Mouse (Mus musculus) limb, embryonic 12.5 days (tissue): ENCODE results near the gene Gjb4. TPM values are rescaled to one million over a fixed set of nuclear protein-coding genes. Genes with fewer than 3 reads are reported as not detected.
A peak's percentile ranks its signal among the peaks of the same experiment; 100 is the strongest.

Experiments
- ATAC-seq: fragments of 200-750 bp; cut with Nextera tagmentation; 2 replicates; pipeline ENCODE4 v1.8.0; 2017; ENCODE audit warnings: low read depth, moderate TSS enrichment; ENCODE audit not compliant: insufficient number of reproducible peaks, insufficient read depth, low FRiP score, low TSS enrichment
- H3K27ac ChIP-seq: fragments of 300-500 bp; sonication (generic); 2 replicates; pipeline ENCODE4 v1.5.1; 2016; ENCODE audit warnings: mild to moderate bottlenecking, moderate library complexity
- H3K27me3 ChIP-seq: fragments of 300-500 bp; sonication (generic); 2 replicates; pipeline ENCODE4 v1.6.1; 2016; ENCODE audit warnings: mild to moderate bottlenecking, moderate library complexity
- H3K36me3 ChIP-seq: fragments of 300-500 bp; sonication (generic); 2 replicates; pipeline ENCODE4 v1.6.1; 2016; ENCODE audit warnings: mild to moderate bottlenecking, moderate library complexity
- H3K4me1 ChIP-seq: fragments of 300-500 bp; sonication (generic); replicated peaks from 2 replicates; pipeline ENCODE4 v1.6.1; 2016
- H3K4me2 ChIP-seq: fragments of 300-500 bp; sonication (generic); 2 replicates; pipeline ENCODE4 v1.6.1; 2016; ENCODE audit warnings: mild to moderate bottlenecking, moderate library complexity
- H3K4me3 ChIP-seq: fragments of 300-500 bp; sonication (generic); replicated peaks from 2 replicates; pipeline ENCODE4 v1.5.1; 2016; ENCODE audit warnings: mild to moderate bottlenecking
- H3K9ac ChIP-seq: fragments of 300-500 bp; sonication (generic); replicated peaks from 2 replicates; pipeline ENCODE4 v1.6.1; 2016; ENCODE audit warnings: mild to moderate bottlenecking, moderate library complexity
- H3K9me3 ChIP-seq: fragments of 300-500 bp; sonication (generic); 2 replicates; pipeline ENCODE4 v1.6.1; 2016; ENCODE audit warnings: mild to moderate bottlenecking, moderate library complexity
- WGBS: fragments of 180-500 bp; shearing (Covaris S2); methylation state at CpG from one replicate; pipeline ENCODE4 v1.1.7; 2016; 5-methylcytosine and 5-hydroxymethylcytosine counted together
- polyA plus RNA-seq: library from polyadenylated mRNA; unstranded; fragments of >200 nt; fragmentation: Nextera tagmentation; extraction: Ambion mirVana; gene quantifications from 2 replicates; pipeline ENCODE4 v1.2.1, GENCODE M21; 2016

Gjb4 gene
- polyA plus RNA-seq, 1 experiment from 2014 or later = not detected

DNA sequence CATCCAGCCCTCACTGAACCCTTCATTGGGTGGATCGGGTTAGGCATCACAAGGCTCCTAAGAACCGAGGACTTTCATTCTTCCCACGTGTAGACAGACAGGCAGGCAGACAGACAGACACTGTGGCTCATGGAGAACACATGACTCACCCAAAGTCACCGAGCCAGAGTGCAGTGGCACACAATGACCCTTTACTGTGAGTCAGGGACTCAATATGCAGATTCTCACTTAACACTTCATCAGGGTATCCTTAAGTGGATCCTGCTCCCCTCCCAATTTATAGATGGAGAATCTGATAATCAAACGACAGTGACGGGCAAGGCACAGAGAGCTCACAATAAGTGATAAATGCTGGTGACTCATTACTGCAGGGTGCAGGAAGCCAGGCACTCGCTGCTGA is 26.6 kb downstream of the Gjb4 start:
- no peak for ATAC-seq
- peaks cover 16% of the 10 kb centered on the region for H3K4me1 ChIP-seq
- no peaks in the 10 kb centered on the region for H3K9me3 ChIP-seq
- H3K4me3 ChIP-seq = no peak overlapping the region
- no peak overlapping the region for H3K9ac ChIP-seq
- no peak overlapping the region for H3K27ac ChIP-seq
- H3K27me3 ChIP-seq = peaks cover 76% of the 10 kb centered on the region
- H3K36me3 ChIP-seq = no peaks in the 10 kb centered on the region
- no peak overlapping the region for H3K4me2 ChIP-seq
- WGBS = 57% methylated on average over 7 of the region's 7 CpGs

DNA sequence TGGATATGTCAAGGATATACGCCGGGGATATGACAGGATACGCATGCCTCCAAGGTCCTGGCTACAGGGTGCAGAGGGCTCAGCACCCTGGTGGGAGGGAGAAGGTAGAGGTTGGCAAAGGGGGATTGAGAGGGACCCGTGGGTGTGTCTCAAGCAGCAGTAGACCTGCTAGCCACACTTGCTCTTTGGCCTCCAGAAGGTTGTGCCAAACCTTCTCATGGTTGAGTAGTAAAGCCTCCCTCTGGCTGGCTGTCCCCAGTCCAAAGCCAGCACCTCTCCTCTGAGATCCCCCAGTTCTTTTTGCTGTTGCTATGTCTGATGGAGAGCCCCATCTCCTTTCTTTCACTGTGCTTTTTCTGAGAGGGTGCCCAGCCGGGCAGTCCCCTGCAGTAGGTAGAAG is 28.6 kb downstream of the Gjb4 start:
- Histone ChIP-seq H3K4me3 (no peak overlapping the region), H3K36me3 (no peaks in the 10 kb centered on the region), H3K27me3 (peaks cover 56% of the 10 kb centered on the region), H3K27ac (no peak overlapping the region), H3K4me1 (peaks cover 8% of the 10 kb centered on the region; the same call in 1 of the 2 replicates), H3K9ac (no peak overlapping the region), H3K9me3 (no peaks in the 10 kb centered on the region), H3K4me2 (no peak overlapping the region)
- WGBS = 89% methylated on average over 5 of the region's 5 CpGs
- no peak for ATAC-seq

DNA sequence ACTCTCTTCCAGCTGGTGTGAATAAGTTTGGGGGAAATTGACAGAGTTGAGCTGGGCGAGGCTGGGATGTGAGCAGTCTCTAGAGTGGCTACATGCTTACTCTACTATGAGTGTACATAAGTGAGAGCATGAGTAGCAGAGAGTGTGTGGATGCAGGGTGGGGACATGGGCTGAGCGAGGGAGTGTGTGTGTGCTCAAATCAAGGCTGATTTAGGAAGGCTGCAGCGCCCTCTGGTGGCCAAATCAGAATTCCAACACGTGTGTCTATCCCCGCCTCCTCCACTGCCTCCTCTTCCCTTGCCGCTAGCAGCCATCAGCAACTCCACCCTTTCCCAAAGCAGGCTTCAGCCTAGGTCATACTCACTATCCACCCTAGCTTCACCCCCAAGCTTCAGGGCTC is 29.1 kb downstream of the Gjb4 start:
- Histone ChIP-seq H3K4me3 (no peak overlapping the region), H3K9ac (no peak overlapping the region), H3K36me3 (no peaks in the 10 kb centered on the region), H3K27ac (no peak overlapping the region), H3K4me2 (no peak overlapping the region), H3K9me3 (no peaks in the 10 kb centered on the region), H3K4me1 (0 out of 2 replicates have a peak, but pooled peaks cover 3% of the 10 kb centered on the region), H3K27me3 (peaks cover 55% of the 10 kb centered on the region)
- 9% methylated on average over 6 of the region's 6 CpGs for WGBS
- ATAC-seq = peak; percentile 57; the same call in 1 of the 2 replicates

DNA sequence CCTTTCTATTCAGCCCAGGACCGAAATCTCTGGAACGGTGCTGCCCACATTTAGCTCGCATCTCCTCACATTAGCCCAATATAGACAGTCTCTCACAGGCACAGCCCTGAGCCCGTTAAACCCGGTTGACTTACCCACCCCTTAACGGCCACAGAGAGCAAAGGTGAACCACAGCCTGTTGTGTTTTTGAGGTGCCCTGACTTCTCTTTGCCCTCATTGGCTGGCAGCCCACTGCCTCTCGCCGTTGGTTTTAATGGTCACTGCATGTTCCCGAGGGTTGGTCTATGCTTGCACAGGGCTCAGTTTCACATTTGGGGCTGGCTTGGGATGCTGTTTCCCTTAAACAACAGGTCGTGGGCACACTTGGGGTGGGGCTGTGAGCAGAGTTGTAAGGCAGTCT is 29.6 kb downstream of the Gjb4 start:
- Histone ChIP-seq H3K27ac (no peak overlapping the region), H3K4me1 (0 out of 2 replicates have a peak, but pooled peaks cover 2% of the 10 kb centered on the region), H3K9ac (no peak overlapping the region), H3K36me3 (no peaks in the 10 kb centered on the region), H3K4me2 (no peak overlapping the region), H3K4me3 (no peak overlapping the region), H3K27me3 (peaks cover 50% of the 10 kb centered on the region), H3K9me3 (no peaks in the 10 kb centered on the region)
- 64% methylated on average over 10 of the region's 10 CpGs for WGBS
- ATAC-seq = no peak

DNA sequence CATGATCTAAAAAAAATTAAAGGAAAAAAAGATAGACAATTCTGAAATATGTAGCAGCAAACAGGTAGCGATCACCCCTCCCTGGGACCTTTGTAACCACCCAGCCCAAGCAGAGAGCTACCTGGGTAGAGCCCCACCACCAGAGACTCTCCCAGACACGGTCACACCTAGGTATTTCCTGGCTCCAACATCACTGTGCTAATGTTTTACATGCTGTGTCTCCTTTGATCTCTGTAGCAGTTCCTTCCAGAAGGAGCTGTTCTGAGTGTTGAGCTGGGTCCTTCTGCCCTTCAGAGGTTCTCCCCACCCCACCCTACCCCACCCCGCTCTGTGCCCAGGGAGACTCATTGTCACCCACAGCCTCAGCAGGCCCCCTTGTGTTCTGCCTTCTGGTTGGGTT is 30.2 kb downstream of the Gjb4 start:
- H3K27me3 ChIP-seq = peaks cover 44% of the 10 kb centered on the region
- H3K27ac ChIP-seq = no peak overlapping the region
- ATAC-seq = no peak
- H3K9ac ChIP-seq = no peak overlapping the region
- H3K4me3 ChIP-seq = no peak overlapping the region
- no peak overlapping the region for H3K4me2 ChIP-seq
- 68% methylated on average over 3 of the region's 3 CpGs for WGBS
- no peaks in the 10 kb centered on the region for H3K36me3 ChIP-seq
- no peaks in the 10 kb centered on the region for H3K9me3 ChIP-seq
- 0 out of 2 replicates have a peak, but pooled peaks cover 2% of the 10 kb centered on the region for H3K4me1 ChIP-seq

DNA sequence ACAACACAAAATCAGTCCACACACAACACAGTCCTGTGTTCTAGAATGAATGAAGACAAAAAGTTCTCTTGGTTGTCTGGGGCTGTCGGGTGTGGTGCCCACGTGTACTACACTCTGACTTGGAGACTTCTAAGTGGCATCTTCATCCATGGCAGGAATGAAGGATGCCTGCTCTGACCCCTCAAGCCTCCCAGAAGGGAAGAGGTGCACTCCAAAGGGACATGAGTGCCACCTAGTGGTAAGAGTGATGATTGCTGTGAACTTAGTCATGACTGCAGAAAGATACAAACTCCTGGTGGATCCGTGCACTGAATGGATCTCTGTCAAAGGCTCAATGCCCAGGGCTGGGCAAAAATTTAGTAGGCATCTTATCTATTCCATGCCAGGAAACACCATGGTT is 34.3 kb downstream of the Gjb4 start:
- no peak overlapping the region for H3K9ac ChIP-seq
- H3K36me3 ChIP-seq = no peaks in the 10 kb centered on the region
- H3K27ac ChIP-seq = no peak overlapping the region
- H3K4me2 ChIP-seq = no peak overlapping the region
- no peak overlapping the region for H3K4me3 ChIP-seq
- H3K4me1 ChIP-seq = 0 out of 2 replicates have a peak, but pooled peaks cover under 1% of the 10 kb centered on the region
- WGBS = 9% methylated on average over 3 of the region's 3 CpGs
- no peak for ATAC-seq
- H3K27me3 ChIP-seq = peaks cover 21% of the 10 kb centered on the region
- H3K9me3 ChIP-seq = no peaks in the 10 kb centered on the region

DNA sequence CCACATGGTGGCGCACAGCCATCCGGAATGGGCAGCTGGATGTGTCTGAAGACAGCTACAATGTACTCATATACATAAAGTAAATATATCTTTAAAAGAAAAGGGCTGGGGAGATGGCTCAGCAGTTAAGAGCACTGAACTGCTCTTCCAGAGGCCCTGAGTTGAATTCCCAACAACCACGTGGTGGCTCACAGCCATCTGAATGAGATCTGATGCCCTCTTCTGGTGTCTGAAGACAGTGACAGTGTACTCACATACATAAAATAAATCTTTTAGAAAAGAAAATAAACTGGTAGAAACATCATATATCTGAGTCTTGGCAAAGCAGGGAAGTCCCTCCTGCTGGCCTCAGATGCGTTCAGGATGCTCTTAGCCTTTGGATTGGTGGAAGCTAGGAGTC is 36.7 kb downstream of the Gjb4 start:
- Histone ChIP-seq H3K36me3 (no peaks in the 10 kb centered on the region), H3K27ac (no peak overlapping the region), H3K27me3 (peaks cover 41% of the 10 kb centered on the region), H3K9ac (no peak overlapping the region), H3K4me1 (peaks cover 12% of the 10 kb centered on the region; the same call in 1 of the 2 replicates), H3K4me2 (no peak overlapping the region), H3K9me3 (no peaks in the 10 kb centered on the region), H3K4me3 (no peak overlapping the region)
- WGBS = 61% methylated on average over 4 of the region's 4 CpGs
- no peak for ATAC-seq

DNA sequence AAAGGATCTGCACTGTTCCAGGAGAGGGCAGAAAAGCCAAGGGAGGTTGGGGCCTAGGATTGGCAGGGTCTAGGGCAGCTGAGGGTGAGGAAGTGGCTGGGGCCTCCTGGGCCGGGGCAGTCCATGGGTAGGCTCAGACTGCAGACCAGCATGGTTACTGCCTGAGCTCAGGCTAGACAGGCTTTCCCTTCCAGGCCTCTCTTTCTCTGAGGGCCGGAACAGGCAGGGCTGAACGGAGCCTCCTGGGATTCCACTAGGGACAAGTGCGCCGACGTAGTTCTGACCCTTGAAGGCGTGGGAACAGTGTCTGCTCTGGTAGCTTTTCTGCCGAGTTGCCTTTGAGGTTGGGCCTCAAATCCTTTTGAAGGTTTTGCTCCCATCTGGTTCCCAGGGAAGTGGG is 38.1 kb downstream of the Gjb4 start:
- Histone ChIP-seq H3K9me3 (no peaks in the 10 kb centered on the region), H3K27me3 (peaks cover 48% of the 10 kb centered on the region), H3K9ac (no peak overlapping the region), H3K4me3 (no peak overlapping the region), H3K27ac (no peak overlapping the region), H3K4me1 (peaks cover 12% of the 10 kb centered on the region; the same call in 1 of the 2 replicates), H3K36me3 (no peaks in the 10 kb centered on the region), H3K4me2 (no peak overlapping the region)
- 86% methylated on average over 8 of the region's 8 CpGs for WGBS
- no peak for ATAC-seq

DNA sequence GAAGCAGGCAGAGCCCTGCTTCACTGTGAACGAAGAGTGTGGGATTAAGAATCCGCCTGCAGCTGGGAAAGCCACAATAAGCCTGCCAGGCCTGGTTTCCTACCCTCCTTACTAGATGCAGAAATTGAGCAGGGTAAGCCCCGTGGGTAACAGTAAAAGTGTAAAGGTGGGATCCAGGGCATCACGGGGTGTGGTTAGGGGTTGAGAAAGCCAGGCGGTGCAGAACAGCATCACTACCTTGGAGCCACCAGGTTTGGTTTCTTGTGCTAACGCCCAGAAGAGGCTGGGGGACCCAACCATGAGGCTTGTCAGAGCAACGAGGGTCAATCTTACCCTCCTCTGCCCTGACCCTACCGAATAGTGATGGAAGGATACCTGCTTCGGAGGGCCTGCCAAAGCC is 39.3 kb downstream of the Gjb4 start:
- Histone ChIP-seq H3K27ac (no peak overlapping the region), H3K36me3 (no peaks in the 10 kb centered on the region), H3K9me3 (no peaks in the 10 kb centered on the region), H3K4me2 (peak overlapping the region; percentile 90; the same call in 1 of the 2 replicates), H3K27me3 (peaks cover 47% of the 10 kb centered on the region), H3K4me1 (peaks cover 12% of the 10 kb centered on the region; the same call in 1 of the 2 replicates), H3K4me3 (no peak overlapping the region), H3K9ac (no peak overlapping the region)
- 45% methylated on average over 9 of the region's 9 CpGs for WGBS
- no peak for ATAC-seq

DNA sequence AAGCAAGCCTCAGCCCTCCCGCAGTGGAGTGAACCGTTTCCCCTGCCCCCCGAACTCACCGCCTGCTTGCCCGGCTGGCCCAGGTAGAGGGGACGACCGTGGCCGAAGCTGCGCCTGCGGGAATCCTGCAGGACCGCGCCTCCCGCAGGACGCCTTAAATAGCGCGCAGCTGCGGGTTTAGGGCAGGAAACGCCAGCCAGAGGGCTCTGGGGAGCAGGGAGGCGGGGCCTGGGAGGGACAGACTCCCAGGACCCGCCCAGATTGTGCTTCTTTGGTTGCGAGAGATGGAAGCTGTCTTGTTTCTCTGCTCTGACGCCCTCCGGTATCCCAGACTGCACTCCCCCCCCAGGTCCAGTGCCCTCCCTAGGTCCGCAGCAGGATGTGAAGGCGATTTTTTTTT is 40.0 kb downstream of the Gjb4 start, which contains the start of gene Gja4:
TSS of gene Gja4 (minus strand) at position 179 of the 400 bp plus-strand sequence.
- Histone ChIP-seq H3K27me3 (peaks cover 47% of the 10 kb centered on the region), H3K27ac (no peak within 1 kb of the TSS)
- WGBS = under 1% methylated on average over 25 of the region's 25 CpGs

DNA sequence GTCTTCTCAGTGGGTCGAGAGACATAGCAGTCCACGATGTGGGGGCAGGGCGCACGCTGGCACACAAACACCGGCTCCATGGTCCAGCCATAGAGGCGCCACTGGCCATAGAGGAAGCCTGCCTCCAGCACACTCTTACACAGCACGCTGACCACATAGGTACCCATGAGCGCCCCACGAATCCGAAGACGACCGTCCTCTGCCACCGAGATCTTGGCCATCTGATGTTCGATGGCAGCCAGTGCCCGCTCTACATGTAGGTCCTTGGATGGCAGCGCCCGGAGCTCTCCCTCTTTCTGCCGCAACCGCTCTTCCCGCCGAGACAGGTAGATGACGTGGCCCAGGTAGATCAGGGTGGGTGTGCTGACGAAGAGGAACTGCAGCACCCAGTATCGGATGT is 41.5 kb downstream of the Gjb4 start:
- Histone ChIP-seq H3K27ac (no peak overlapping the region), H3K4me3 (no peak overlapping the region), H3K36me3 (no peaks in the 10 kb centered on the region), H3K9ac (no peak overlapping the region), H3K9me3 (no peaks in the 10 kb centered on the region), H3K27me3 (peaks cover 47% of the 10 kb centered on the region), H3K4me2 (no peak overlapping the region), H3K4me1 (peaks cover 12% of the 10 kb centered on the region; the same call in 1 of the 2 replicates)
- no peak for ATAC-seq
- 60% methylated on average over 24 of the region's 24 CpGs for WGBS

More for the DNA sequence above, 40.0 kb downstream of the Gjb4 start, which contains the start of gene Gja4:
- ATAC-seq = 0 out of 2 replicates have a peak, but pooled peaks have one; percentile 34
- Histone ChIP-seq H3K9me3 (no peaks in the 10 kb centered on the region), H3K4me1 (peaks cover 12% of the 10 kb centered on the region; the same call in 1 of the 2 replicates), H3K4me2 (peak within 1 kb of the TSS; percentile 90), H3K4me3 (peak within 1 kb of the TSS; percentile 50), H3K36me3 (no peaks in the 10 kb centered on the region), H3K9ac (peak within 1 kb of the TSS; percentile 56)

DNA sequence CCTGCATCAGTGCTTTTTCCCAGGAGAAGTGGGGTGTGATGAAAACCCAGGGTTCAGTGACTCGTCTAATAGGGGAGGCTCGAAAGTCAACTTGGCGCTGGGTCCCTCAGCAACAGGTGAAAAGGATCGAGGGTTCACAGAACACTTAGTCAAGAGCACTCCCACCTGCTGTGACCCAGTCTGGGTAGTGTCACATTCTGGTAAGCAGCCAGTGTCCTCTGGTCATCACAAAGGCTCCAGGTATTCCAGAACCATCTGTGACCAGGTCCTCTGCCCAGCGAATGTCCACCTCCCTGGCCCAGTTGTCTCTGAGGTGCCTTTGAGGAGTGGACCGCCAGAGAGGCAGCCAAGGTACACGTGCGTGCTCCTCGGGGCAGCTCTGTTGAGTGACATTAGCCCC is 42.3 kb downstream of the Gjb4 start:
- H3K4me2 ChIP-seq = no peak overlapping the region
- H3K4me3 ChIP-seq = no peak overlapping the region
- H3K36me3 ChIP-seq = no peaks in the 10 kb centered on the region
- H3K9ac ChIP-seq = no peak overlapping the region
- H3K4me1 ChIP-seq = peaks cover 12% of the 10 kb centered on the region; the same call in 1 of the 2 replicates
- no peaks in the 10 kb centered on the region for H3K9me3 ChIP-seq
- no peak overlapping the region for H3K27ac ChIP-seq
- 66% methylated on average over 9 of the region's 9 CpGs for WGBS
- ATAC-seq = no peak
- H3K27me3 ChIP-seq = peaks cover 47% of the 10 kb centered on the region
